Mouse (Mus musculus): ENCODE data around the gene Smu1. TPM values are rescaled to one million over a fixed set of nuclear protein-coding genes. Genes with fewer than 3 reads are reported as not detected.

Smu1 gene
- polyA plus RNA-seq, 1 experiment = 23.7 TPM

- peaks cover 2% of the 10 kb centered on the region; the same call in 1 of the 2 replicates for H3K4me1 ChIP-seq (ENCODE audit: control insufficient read depth, insufficient read depth, low read length)
- no peaks in the 10 kb centered on the region for H3K27me3 ChIP-seq (ENCODE audit: control insufficient read depth, insufficient read depth, low read length)
- peak overlapping the region; percentile 96 for H3K4me3 ChIP-seq (ENCODE audit: control insufficient read depth, low read depth, low read length)
- TF ChIP-seq CTCF (IDR thresholded peaks at IDR 0.05; ENCODE audit: control insufficient read depth, insufficient read depth, insufficient replicate concordance, low read depth, low read length) (no peak), POLR2A (IDR thresholded peaks at IDR 0.05; ENCODE audit: control insufficient read depth, low read depth, low read length) (no peak)
- H3K27ac ChIP-seq (ENCODE audit: control insufficient read depth, insufficient read depth, low read depth, low read length) = no peak overlapping the region
- H3K36me3 ChIP-seq (ENCODE audit: control insufficient read depth, insufficient read depth, low read length) = no peaks in the 10 kb centered on the region
These were observed 57.5 kb downstream of the Smu1 start for GRCm38 (mm10) chr4:40700216-40700615.

GRCm38 (mm10) chr4:40697059-40697458 is 60.7 kb downstream of the Smu1 start:
- H3K27me3 ChIP-seq (ENCODE audit: control insufficient read depth, insufficient read depth, low read length) = no peaks in the 10 kb centered on the region
- no peak overlapping the region for H3K27ac ChIP-seq (ENCODE audit: control insufficient read depth, insufficient read depth, low read depth, low read length)
- H3K4me3 ChIP-seq (ENCODE audit: control insufficient read depth, low read depth, low read length) = no peak overlapping the region
- H3K4me1 ChIP-seq (ENCODE audit: control insufficient read depth, insufficient read depth, low read length) = no peaks in the 10 kb centered on the region
- H3K36me3 ChIP-seq (ENCODE audit: control insufficient read depth, insufficient read depth, low read length) = peaks cover 2% of the 10 kb centered on the region; the same call in 1 of the 2 replicates
- TF ChIP-seq POLR2A (IDR thresholded peaks at IDR 0.05; ENCODE audit: control insufficient read depth, low read depth, low read length) (no peak), CTCF (IDR thresholded peaks at IDR 0.05; ENCODE audit: control insufficient read depth, insufficient read depth, insufficient replicate concordance, low read depth, low read length) (no peak)

- Histone ChIP-seq H3K4me1 (ENCODE audit: control insufficient read depth, insufficient read depth, low read length) (no peaks in the 10 kb centered on the region), H3K36me3 (ENCODE audit: control insufficient read depth, insufficient read depth, low read length) (peaks cover 2% of the 10 kb centered on the region; the same call in 1 of the 2 replicates), H3K27me3 (ENCODE audit: control insufficient read depth, insufficient read depth, low read length) (no peaks in the 10 kb centered on the region), H3K4me3 (ENCODE audit: control insufficient read depth, low read depth, low read length) (no peak overlapping the region), H3K27ac (ENCODE audit: control insufficient read depth, insufficient read depth, low read depth, low read length) (no peak overlapping the region)
- TF ChIP-seq CTCF (IDR thresholded peaks at IDR 0.05; ENCODE audit: control insufficient read depth, insufficient read depth, insufficient replicate concordance, low read depth, low read length) = no peak
- TF ChIP-seq POLR2A (IDR thresholded peaks at IDR 0.05; ENCODE audit: control insufficient read depth, low read depth, low read length) = no peak
These were observed 66.6 kb downstream of the Smu1 start for GRCm38 (mm10) chr4:40691100-40691499.

Other genes starting within 250 kb of the Smu1 start
- 95.8 and 98.7 TPM in 2 replicates for gene Aptx, start 54.7 kb downstream of the Smu1 start, polyA plus RNA-seq (2012; rRNA removed)
- gene Dnaja1, start 35.8 kb downstream of the Smu1 start, polyA plus RNA-seq (2012; rRNA removed) = 16.7 and 22.3 TPM in 2 replicates
- gene B4galt1, start 96.1 kb upstream of the Smu1 start, polyA plus RNA-seq (2012; rRNA removed) = 9.7 and 10.3 TPM in 2 replicates
- 5.1 and 11.1 TPM in 2 replicates for gene Spink4, start 162.1 kb upstream of the Smu1 start, polyA plus RNA-seq (2012; rRNA removed)
- 229 and 254 TPM in 2 replicates for gene Bag1, start 190.4 kb upstream of the Smu1 start, polyA plus RNA-seq (2012; rRNA removed)
- 18.0 and 19.0 TPM in 2 replicates for gene Chmp5, start 190.5 kb upstream of the Smu1 start, polyA plus RNA-seq (2012; rRNA removed)
- gene Nfx1, start 213.0 kb upstream of the Smu1 start, polyA plus RNA-seq (2012; rRNA removed) = 28.2 and 29.5 TPM in 2 replicates

All from testis, adult 2 months (tissue).